Mouse (Mus musculus) heart, postnatal 25 days (tissue): Measurements from ENCODE around the gene Cish. TPM values are rescaled to one million over a fixed set of nuclear protein-coding genes. Genes with fewer than 3 reads are reported as not detected.

Experiments used
- DNase-seq: peaks from one replicate; pipeline ENCODE4 v3.0.0; 2022; ENCODE audit warnings: low spot score
- intact Hi-C: fragments of 180-260 bp; cut with DNase I; formaldehyde crosslinking; loops from one replicate; pipeline ENCODE4 v1.15.1; 2025
- total RNA-seq, 2 experiments: library from RNA; stranded (reverse); gene quantifications; 2 replicates each; pipeline ENCODE4 v1.2.3; 2021

The Cish gene
- total RNA-seq, result 100 to 1,000 TPM; 122 to 198 TPM

DNA sequence AAGGTAGTCTGAATTCAATTTTAAA is at the start of gene Cish:
Gene Cish (plus strand): TSS at position 11 of the 25 bp plus-strand sequence.
- no peak for DNase-seq
- intact Hi-C loops, result no loop called here

DNA sequence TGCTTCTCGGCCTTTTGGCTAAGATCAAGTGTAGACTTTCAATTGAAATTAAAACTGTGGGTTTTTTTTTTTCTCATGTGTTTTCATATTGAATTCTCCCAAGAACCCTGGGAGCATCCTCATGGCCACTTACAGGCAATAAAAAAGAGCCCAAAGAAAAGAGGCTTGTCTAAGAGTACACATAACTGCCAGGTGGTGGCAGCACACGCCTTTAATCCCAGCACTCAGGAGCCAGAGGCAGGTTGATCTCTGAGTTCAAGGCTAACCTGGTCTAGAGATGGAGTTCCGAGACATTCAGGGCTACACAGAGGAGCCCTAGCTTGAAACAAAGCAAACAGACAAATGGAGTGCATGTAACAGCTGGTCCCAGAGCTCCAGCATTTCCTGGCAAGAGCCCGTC is 49.7 kb upstream of the Cish start:
- intact Hi-C loops, result loop anchor here (2.0 to 5.0 kb wide), 2 partner anchors 45 to 86 kb away; no protein-coding TSS in a partner anchor
- no peak for DNase-seq

DNA sequence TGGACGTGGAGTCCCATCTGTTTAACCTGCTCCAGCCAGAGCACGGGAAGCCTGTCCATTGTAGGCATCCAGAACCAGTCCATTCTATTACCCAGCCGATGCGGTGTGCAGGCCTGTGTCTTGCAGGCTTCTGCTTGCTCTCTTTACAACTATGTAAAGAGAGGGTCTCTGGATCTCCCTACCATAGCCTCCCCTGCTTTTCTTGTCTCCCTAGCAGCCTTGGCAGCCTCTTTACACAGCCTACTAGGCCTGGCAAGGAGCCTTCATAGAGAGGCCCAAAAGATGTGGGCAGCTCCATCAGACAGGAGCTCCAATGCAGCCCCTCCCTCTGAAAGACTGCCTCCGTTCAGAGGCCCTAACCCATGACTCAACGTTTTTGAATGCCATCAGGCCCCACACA is 46.7 kb upstream of the Cish start:
- intact Hi-C loops, result loop anchor here (5.0 kb wide), 1 partner anchor 83 kb away; no protein-coding TSS in a partner anchor
- DNase-seq, result no peak

DNA sequence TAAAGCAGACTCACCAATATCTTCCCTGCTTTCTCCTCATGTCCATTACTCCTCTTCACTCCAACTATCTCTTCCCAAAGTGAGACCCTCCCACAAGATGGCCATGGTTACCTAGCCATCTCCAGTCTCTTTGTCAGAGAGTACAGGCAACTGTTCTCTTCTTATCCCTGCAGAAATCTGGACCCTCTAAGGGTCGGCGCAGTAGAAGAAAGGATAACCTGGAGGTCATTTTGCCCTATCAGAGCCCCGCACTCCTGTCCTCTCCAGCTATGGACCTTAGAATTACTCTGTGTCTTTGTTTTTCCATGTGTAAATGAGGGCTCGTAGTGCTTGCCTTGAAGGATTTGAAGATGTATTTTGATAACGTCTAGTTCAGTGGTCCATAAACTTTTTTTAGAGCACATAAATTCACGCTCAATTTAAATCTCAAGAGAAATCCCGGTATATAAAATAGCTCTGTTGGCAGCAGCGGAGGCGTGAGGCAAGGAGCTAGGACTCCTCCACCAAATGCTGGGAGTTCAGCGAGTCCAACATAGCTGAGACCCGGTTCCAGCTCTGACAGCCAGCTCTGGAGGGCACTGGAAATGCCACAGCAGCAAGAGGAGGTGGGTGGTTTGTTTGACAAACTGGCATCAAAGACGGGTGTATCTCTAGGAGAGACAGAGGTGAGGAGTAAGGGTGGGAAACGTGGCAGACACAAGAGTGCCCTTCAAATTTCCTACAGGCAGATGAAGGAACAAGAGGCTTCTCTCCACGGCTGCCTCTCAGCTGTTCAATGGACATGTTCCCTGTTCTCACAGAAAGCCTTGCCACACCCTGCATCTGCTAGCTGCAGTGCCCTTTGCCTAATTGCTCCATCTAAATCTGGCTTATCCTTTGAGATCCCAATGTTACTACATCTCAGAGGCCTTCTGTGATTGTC is 45.1 kb upstream of the Cish start:
- intact Hi-C loops, result no loop called here
- DNase-seq, result no peak

DNA sequence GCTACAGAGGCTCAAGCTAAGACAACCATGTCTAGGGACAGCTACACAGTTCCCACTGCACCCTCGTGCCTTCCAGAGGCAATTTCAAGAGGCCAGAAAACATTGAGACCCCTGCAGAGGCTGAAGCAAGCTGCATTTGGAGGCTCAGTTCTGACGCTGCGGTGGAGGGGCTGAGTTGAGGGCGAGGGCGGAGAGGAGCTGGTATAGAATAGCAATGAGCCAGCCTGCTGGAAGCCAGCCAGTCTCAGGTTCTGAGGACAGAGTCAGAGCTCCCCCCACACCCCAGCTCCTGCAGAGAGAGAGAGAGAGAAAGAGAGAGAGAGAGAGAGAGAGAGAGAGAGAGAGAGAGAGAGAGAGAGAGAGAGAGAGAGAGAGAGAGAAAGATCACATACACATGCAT is 43.7 kb upstream of the Cish start:
- no peak for DNase-seq
- intact Hi-C loops, result no loop called here

DNA sequence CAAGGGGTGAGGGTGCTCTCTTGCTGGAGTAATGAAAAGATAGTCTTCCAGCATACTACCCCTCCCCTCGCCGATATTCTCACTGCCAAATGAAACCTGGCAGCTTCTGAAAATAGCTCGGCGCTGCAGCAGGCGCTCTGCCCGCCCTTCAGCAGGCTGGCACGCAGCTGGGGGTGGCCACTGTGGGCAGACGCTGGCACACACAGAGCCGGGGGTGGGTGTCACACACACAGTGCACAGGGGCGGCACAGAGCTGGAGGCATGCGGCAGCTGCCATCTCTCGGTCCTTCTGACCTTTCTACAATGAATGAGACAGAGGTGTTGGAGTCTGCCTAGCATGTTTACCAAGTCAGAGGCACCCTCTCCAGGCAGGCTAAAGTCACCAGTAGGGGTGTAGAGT is 41.4 kb upstream of the Cish start:
- intact Hi-C loops, result no loop called here
- DNase-seq, result peak; percentile 48

DNA sequence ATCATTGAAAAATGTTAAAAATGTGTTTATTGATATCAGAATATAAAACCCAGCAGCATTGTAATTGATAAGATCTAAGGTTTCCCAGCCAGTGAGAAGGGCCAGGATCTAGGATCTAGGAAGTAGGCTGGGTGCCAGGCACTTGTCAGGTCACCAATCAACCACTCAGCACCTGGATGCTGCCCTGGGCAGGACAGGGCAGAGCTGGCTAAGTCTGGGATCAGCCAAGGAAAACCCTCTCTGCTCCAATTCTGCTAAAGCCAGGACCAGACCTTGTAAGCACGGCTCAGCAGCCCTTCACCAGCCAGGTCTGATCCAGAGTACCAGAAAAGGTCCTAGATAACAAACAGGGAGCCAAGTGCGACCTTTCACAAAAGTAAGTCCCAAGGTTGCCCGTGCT is 40.9 kb upstream of the Cish start:
- no peak for DNase-seq
- intact Hi-C loops, result no loop called here

DNA sequence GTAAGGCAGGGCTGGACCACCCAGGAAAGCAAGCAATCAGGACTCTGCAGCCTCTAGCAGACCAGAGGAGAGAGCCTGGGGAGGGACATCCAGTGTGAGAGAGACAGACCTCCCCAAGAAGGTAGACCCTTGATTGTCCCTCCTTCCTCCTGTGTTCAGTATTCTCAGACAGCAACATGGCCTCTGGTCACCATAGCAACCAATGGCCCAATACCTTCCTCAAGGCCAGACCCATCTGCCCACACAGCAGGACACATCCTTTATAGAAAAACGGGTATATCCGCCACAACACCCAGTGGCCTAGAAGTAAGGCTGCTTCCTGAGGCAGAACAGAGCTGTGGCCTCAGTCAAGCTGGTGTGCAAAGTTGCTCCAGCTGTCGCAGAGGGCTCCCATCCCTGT is 40.2 kb upstream of the Cish start:
- DNase-seq, result no peak
- intact Hi-C loops, result no loop called here

DNA sequence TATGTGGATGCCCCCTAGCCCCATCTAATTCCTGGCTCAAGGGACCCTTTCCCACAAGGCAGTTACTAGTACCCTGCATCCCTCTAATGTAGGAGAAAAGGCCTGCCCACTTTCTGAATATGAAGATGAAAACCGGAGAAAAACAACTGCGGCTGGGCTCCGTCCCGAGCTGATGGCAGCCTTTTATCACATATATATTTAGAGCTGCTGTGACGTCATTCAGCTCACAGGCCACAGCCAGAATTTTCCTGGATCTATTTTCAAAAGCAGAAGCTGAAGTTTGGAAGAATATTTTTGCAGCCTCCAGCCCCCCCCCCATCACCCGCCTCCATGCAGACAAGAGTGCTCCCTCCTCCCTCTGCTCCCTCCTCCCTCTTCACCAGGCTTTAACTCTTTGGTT is 36.3 kb upstream of the Cish start:
- no peak for DNase-seq
- intact Hi-C loops, result no loop called here

DNA sequence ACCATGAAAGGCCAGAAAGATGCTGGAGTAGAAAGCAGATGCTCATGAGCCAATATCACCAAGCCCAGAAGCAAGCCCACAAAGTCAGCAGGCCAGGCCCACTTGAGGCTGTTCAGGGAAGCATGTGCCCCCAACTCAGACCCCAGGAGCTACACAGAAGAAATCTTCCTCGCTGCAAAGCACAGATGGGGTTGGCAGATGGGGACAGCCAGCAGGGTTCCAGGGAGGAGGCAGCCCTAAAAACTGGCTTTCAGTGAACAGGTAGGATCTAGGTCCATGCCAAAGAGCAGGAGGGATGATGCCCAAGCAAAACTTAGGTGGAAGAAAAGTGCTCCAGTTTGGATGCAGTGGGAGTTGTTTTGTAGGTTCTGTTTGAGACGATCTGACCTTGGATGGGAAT is 35.4 kb upstream of the Cish start:
- intact Hi-C loops, result no loop called here
- no peak for DNase-seq

DNA sequence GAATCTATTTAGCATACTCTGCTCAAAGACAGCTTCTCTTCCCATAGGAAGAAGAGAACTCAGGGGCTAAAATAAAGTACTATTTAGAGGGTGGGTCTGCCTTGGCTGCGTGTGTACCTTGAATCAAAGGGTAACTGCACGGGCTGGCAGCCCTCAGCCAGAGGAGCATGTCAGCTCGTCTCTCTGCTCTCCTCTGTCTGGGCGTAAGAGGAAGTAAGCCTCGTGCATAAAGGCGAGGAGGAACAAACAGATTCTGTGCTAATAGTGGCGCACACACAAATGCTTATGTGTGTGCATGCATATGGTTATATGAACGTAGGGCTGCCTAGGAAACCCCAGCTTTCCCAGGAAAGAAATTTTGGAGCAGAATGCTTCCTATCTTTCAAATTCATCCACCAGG is 35.0 kb upstream of the Cish start:
- DNase-seq, result no peak
- intact Hi-C loops, result no loop called here

DNA sequence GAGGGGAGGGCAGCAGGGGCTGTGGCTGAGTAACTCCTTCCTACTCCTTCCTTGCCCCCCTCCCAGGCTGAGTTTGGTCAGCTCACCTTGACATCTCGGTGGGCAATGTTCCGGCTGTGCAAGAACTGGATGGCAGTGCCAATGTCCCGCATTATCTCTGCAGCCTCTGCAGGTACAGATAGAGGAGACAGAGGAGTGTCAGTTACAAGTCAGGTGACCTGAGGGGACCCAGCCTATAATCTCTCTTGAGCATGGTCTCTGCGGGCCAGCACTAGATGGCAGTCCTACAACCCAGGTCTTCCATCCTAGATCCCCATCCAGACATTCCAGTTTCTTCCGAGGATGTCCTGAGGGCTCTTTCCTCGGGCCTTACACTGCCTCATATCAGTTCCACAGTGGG is 34.0 kb upstream of the Cish start:
- no peak for DNase-seq
- intact Hi-C loops, result no loop called here

DNA sequence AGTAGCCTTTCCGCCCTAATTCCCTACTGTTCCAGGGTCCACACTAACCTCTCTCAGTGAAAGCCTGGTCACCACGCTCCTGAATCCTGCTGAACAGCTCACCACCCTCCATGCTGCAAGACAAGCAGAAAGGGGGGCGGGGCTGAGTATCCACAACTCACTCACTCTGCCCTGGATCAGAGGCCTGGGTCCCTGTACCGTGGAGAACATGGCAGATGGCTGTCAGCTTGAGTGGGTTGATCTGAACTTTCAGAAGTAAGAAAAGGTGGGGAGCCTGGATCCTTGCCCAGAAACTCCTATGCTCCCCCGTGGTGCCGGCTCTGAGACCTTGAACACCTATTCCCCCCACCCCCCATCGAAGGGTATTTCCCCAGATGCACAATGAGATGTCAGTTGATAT is 33.5 kb upstream of the Cish start:
- no peak for DNase-seq
- intact Hi-C loops, result no loop called here

DNA sequence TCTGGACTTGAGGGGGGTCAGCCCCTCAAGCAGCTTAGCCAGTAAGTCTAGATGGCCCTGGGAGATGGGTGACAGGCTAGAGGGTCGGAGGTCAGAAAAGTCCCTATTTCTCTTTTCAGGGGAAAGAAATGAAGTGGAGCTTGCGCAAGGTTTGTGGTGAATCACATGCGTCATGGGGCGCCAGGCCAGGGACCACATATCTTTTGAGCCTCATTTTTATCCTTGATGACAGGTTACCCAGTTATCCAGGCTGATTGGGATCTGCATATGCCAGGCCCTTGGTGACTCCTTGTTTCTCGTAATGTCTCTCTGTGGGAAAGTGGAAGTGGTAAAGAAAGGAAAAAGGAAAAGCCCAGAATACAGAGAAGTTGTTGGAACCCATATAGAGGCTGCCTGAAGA is 31.9 kb upstream of the Cish start:
- no peak for DNase-seq

DNA sequence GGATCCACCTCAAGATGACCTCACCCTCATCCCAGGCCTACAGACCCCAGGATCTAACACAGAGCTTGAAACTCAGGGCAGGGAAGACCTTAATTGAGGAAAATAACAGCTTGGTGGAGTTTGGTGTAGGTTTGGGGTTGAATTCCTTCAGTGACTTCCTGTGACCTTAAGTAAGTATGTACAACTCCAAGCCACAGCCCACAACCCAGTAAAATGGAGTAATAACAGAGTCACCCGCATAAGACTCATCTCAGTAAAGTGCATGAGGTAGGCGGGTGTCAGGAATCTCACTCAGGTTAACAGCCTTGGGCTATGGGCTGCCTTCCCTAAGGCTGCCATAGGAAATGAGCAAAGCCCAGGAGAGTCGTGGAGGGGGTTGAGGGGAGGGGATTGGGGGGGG is 31.1 kb upstream of the Cish start:
- no peak for DNase-seq
- intact Hi-C loops, result no loop called here

More for the DNA sequence above, 31.9 kb upstream of the Cish start:
- intact Hi-C loops, result no loop called here

DNA sequence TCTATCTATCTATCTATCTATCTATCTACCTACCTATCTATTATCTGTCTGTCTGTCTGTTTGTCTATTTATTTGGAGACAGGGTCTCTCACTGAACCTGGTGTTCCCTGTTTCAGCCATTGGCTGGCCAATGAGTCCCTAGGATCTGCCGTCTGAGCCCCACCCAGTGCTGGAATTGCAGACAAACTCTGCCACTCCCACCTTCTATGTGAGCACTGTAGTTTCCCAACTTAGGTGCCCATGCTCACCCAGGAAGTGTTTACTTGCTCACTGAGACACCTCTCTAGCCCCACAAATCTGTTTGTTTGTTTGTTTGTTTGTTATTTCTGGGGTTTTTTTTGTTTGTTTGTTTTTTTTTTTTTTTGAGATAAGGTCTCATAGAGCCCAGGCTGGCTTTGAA is 28.8 kb upstream of the Cish start:
- intact Hi-C loops, result no loop called here
- no peak for DNase-seq

DNA sequence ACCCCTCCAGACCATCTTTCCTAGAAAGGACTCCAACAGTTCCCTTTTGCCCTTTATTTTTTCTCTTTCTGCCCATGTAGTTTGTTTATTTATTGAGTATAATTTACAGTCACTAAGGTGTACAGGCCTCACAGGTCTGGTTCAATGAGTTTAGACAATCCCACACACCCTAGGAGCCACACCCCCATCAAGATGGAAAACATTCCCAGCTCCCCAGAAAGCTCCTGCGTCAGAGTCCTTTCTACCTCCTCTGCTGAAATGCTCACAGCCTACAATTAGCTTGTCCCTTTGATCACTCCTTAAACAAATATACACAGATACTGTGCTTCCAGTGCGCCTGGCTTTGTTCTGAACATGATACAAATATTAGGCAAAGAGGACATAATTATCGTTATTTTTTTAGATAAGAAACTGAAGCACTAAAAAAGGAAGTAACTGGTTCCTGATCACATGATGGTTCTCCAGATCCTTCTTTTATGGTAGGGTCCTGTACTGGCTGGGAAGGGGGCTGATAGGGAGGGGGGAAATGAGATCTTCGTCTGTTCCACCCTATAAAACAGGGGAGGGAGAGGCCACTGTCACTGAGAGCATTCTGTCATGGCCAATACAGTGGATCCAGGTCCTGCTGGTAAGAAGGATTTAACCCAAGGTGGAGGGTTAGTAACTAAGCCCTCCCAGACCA is 28.0 kb upstream of the Cish start:
- intact Hi-C loops, result no loop called here
- no peak for DNase-seq

DNA sequence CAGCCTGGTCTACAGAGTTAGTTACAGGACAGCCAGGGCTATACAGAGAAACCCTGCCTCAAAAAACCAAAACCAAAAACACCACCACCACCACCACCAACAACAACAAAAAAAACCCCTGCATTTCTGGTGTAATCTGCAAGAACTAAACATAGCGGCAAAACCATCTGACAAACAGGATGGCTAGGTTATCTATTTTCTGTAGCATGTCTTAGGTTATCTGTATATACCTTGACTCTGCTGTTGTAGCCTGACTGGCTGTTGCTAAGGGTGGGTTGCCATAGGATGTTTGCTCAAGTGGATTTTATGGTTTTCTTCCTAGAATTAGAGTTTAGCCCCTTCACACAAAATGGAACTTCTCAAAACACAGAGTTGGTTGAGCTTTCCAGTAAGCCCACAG is 26.1 kb upstream of the Cish start:
- intact Hi-C loops, result no loop called here
- DNase-seq, result no peak

DNA sequence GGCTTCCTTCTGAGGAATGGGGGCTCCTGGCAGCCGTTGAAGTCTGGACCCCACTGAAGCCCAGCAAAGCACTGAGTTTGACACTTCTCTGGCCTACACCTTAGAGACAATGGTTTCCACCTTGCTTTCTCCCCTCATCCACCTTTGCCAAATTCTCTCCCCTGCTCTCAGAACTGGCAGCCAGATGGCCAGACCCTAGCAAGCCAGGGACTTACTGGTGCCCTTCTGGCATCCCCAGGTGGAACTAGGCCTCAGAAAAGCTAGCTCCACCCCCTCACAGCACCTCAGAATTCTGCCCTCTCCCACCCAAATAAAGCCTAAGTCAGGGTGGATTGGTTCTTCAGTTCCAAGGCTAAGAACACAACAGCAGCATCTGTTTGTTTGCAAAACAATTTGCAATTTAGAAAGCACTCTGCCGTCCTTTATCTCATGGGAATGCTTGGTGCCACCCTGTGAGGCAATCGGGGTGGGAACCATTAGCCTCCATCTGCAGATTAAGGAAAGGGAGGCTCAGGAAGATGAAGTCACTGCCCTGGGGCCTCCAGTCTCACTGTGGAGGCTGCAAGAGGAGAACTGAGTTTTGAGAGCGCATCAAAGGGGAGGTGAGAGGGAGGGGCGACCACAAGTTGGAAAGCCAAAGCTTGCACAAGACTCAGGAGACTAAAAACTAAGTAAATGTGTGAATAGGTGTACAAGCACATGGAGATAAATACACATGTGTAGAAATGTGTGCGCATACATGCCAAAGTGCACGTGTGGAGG is 24.5 kb upstream of the Cish start:
- no peak for DNase-seq
- intact Hi-C loops, result no loop called here

DNA sequence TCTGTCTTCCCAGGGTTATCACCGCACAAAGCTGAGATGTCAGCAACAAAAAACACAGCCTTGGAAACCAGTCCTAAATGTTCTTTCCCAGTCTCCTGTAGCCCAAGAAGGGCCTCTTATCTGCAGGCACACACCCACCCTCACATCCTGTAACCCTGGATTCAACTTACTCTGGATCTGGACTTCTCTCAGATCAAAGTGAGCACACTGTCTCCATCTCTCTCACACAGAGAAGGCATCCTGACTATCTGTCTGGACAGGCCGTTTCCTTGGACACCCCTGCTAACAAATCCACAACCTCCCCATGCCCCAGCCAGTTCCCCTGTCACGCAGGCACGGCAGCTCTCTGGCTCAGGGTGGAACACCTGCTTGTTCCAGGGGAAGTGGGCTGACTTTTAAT is 23.5 kb upstream of the Cish start:
- intact Hi-C loops, result no loop called here
- no peak for DNase-seq

DNA sequence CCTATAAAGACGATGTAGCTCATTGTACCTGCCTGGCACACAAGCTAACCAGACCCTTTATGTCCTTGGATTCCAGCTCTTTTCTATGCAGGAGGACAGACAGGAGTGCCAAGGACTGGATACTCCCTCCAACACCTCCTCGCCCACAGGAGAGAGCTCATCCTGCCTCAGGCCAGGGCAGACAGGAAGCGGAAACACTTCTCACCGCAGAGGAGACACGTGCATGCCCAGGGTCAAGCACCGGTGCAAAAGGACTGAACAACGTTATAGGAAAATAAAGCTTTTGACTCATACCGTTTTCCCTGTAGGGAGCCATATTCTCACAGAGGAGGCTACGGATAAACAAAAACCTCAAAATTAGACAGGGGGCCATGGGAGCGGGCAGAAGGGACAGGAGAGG is 22.6 kb upstream of the Cish start:
- DNase-seq, result no peak
- intact Hi-C loops, result no loop called here
